Mouse (Mus musculus) neural tube, embryonic 11.5 days (tissue): Measurements from ENCODE around the gene Eif2b4. TPM values are rescaled to one million over a fixed set of nuclear protein-coding genes. Genes with fewer than 3 reads are reported as not detected.

Source experiments
- ATAC-seq: fragments of 200-750 bp; cut with Nextera tagmentation; 2 replicates; pipeline ENCODE4 v1.8.0; 2017; ENCODE audit warnings: moderate number of reproducible peaks, mild to moderate bottlenecking, moderate TSS enrichment, moderate library complexity; ENCODE audit not compliant: insufficient read depth, low FRiP score, low TSS enrichment
- DNase-seq: peaks from one replicate; pipeline ENCODE4 v3.0.0-alpha.2; 2015; ENCODE audit warnings: low spot score
- H3K27ac ChIP-seq: fragments of 300-500 bp; sonication (generic); 2 replicates; pipeline ENCODE4 v1.5.1; 2014; ENCODE audit warnings: low read depth, mild to moderate bottlenecking, low read length
- H3K27me3 ChIP-seq: fragments of 300-500 bp; sonication (generic); 2 replicates; pipeline ENCODE4 v1.6.1; 2014; ENCODE audit warnings: mild to moderate bottlenecking, low read length, mixed read lengths; ENCODE audit not compliant: control insufficient read depth, insufficient read depth
- H3K36me3 ChIP-seq: fragments of 300-500 bp; sonication (generic); 2 replicates; pipeline ENCODE4 v1.6.1; 2014; ENCODE audit warnings: mild to moderate bottlenecking, low read length, moderate library complexity, mixed read lengths; ENCODE audit not compliant: control insufficient read depth, insufficient read depth
- H3K4me1 ChIP-seq: fragments of 300-500 bp; sonication (generic); 2 replicates; pipeline ENCODE4 v1.6.1; 2014; ENCODE audit warnings: low read length, mixed read lengths; ENCODE audit not compliant: control insufficient read depth, insufficient read depth
- H3K4me2 ChIP-seq: fragments of 300-500 bp; sonication (generic); 2 replicates; pipeline ENCODE4 v1.6.1; 2014; ENCODE audit warnings: low read depth, mild to moderate bottlenecking, moderate library complexity
- H3K4me3 ChIP-seq: fragments of 300-500 bp; sonication (generic); 2 replicates; pipeline ENCODE4 v1.5.1; 2014; ENCODE audit warnings: low read depth, low read length
- H3K9ac ChIP-seq: fragments of 300-500 bp; sonication (generic); 2 replicates; pipeline ENCODE4 v1.6.1; 2014; ENCODE audit warnings: mild to moderate bottlenecking, low read length
- H3K9me3 ChIP-seq: fragments of 300-500 bp; sonication (generic); 2 replicates; pipeline ENCODE4 v1.6.1; 2016; ENCODE audit warnings: low read length; ENCODE audit not compliant: control insufficient read depth
- WGBS: fragments of 180-500 bp; shearing (Covaris S2); extraction: QIAGEN DNeasy Blood & Tissue Kit; methylation state at CpG from one replicate; pipeline ENCODE4 v1.1.7; 2014; 5-methylcytosine and 5-hydroxymethylcytosine counted together
- polyA plus RNA-seq: library from polyadenylated mRNA; unstranded; fragments of >200 nt; fragmentation: Nextera tagmentation; extraction: Ambion mirVana; gene quantifications from 2 replicates; pipeline ENCODE4 v1.2.1, GENCODE M21; 2014

Eif2b4 gene
- polyA plus RNA-seq, 1 experiment from 2014 or later, result 77.7 TPM

GRCm38 (mm10) chr5:31153516-31154151, 39.6 kb downstream of the Eif2b4 start:
- H3K4me3 ChIP-seq, result peak overlapping the region; percentile 53
- H3K4me1 ChIP-seq, result peaks cover 4% of the 10 kb centered on the region
- no peaks in the 10 kb centered on the region for H3K9me3 ChIP-seq
- H3K4me2 ChIP-seq, result peak overlapping the region; percentile 84
- no peak for DNase-seq
- 0 out of 2 replicates have a peak, but pooled peaks have one; percentile 20 for ATAC-seq
- H3K27ac ChIP-seq, result no peak overlapping the region
- H3K27me3 ChIP-seq, result no peaks in the 10 kb centered on the region
- H3K36me3 ChIP-seq, result peaks cover 8% of the 10 kb centered on the region; the same call in 1 of the 2 replicates
- peak overlapping the region; percentile 65 for H3K9ac ChIP-seq
- 40% methylated on average over 6 of the region's 6 CpGs for WGBS

- no peak for DNase-seq
- peaks cover 3% of the 10 kb centered on the region; the same call in 1 of the 2 replicates for H3K36me3 ChIP-seq
- H3K4me3 ChIP-seq, result no peak overlapping the region
- 98% methylated on average over 3 of the region's 3 CpGs for WGBS
- H3K4me2 ChIP-seq, result no peak overlapping the region
- H3K4me1 ChIP-seq, result peaks cover 4% of the 10 kb centered on the region
- no peak overlapping the region for H3K27ac ChIP-seq
- no peak overlapping the region for H3K9ac ChIP-seq
- H3K27me3 ChIP-seq, result no peaks in the 10 kb centered on the region
- no peaks in the 10 kb centered on the region for H3K9me3 ChIP-seq
- ATAC-seq, result no peak
Measured at GRCm38 (mm10) chr5:31151746-31152145, 41.5 kb downstream of the Eif2b4 start.

- ATAC-seq (no peak), DNase-seq (no peak)
- Histone ChIP-seq H3K36me3 (peaks cover 3% of the 10 kb centered on the region; the same call in 1 of the 2 replicates), H3K9me3 (no peaks in the 10 kb centered on the region), H3K4me1 (peaks cover 4% of the 10 kb centered on the region), H3K9ac (no peak overlapping the region), H3K4me3 (no peak overlapping the region), H3K27ac (no peak overlapping the region), H3K4me2 (no peak overlapping the region), H3K27me3 (no peaks in the 10 kb centered on the region)
- WGBS, result 90% methylated on average over 4 of the region's 4 CpGs
Measured at GRCm38 (mm10) chr5:31149781-31150180, 43.4 kb downstream of the Eif2b4 start.

- peaks cover 55% of the 10 kb centered on the region for H3K27me3 ChIP-seq
- 19% methylated on average over 9 of the region's 9 CpGs for WGBS
- no peaks in the 10 kb centered on the region for H3K36me3 ChIP-seq
- 0 out of 2 replicates have a peak, but pooled peaks cover 6% of the 10 kb centered on the region for H3K4me1 ChIP-seq
- ATAC-seq (no peak), DNase-seq (peak; percentile 36)
- H3K4me3 ChIP-seq, result no peak overlapping the region
- H3K9me3 ChIP-seq, result no peaks in the 10 kb centered on the region
- no peak overlapping the region for H3K27ac ChIP-seq
- no peak overlapping the region for H3K9ac ChIP-seq
- H3K4me2 ChIP-seq, result no peak overlapping the region
Measured at GRCm38 (mm10) chr5:31138968-31139425, 54.2 kb downstream of the Eif2b4 start.

- Histone ChIP-seq H3K27ac (no peak within 1 kb of the TSS), H3K9me3 (no peaks in the 10 kb centered on the region), H3K36me3 (no peaks in the 10 kb centered on the region), H3K27me3 (peaks cover 55% of the 10 kb centered on the region), H3K9ac (no peak within 1 kb of the TSS), H3K4me2 (peak within 1 kb of the TSS; percentile 35), H3K4me3 (peak within 1 kb of the TSS; percentile 11), H3K4me1 (0 out of 2 replicates have a peak, but pooled peaks cover 6% of the 10 kb centered on the region)
- DNase-seq (peak; percentile 20), ATAC-seq (no peak)
- 2% methylated on average over 52 of the region's 52 CpGs for WGBS
Measured at GRCm38 (mm10) chr5:31138241-31138967, 54.8 kb downstream of the Eif2b4 start, which contains the start of gene Ucn. Gene Ucn (minus strand): TSS chr5:31138829.

GRCm38 (mm10) chr5:31137658-31138057, 55.6 kb downstream of the Eif2b4 start:
- peak overlapping the region; percentile 11 for H3K4me3 ChIP-seq
- WGBS, result under 1% methylated on average over 13 of the region's 13 CpGs
- H3K27me3 ChIP-seq, result peaks cover 55% of the 10 kb centered on the region
- no peak overlapping the region for H3K27ac ChIP-seq
- 0 out of 2 replicates have a peak, but pooled peaks cover 6% of the 10 kb centered on the region for H3K4me1 ChIP-seq
- DNase-seq, result no peak
- H3K36me3 ChIP-seq, result no peaks in the 10 kb centered on the region
- H3K9ac ChIP-seq, result no peak overlapping the region
- no peak for ATAC-seq
- peak overlapping the region; percentile 35 for H3K4me2 ChIP-seq
- H3K9me3 ChIP-seq, result no peaks in the 10 kb centered on the region

Other genes with a start within 250 kb of the Eif2b4 start
- gene Cgref1, start 247.8 kb downstream of the Eif2b4 start, polyA plus RNA-seq, result 8.6 and 9.1 TPM in 2 replicates
- gene Preb, start 233.1 kb downstream of the Eif2b4 start, polyA plus RNA-seq, result 101 and 108 TPM in 2 replicates
- not detected in 2 replicates for gene Tcf23, start 224.8 kb downstream of the Eif2b4 start, polyA plus RNA-seq
- gene Atraid, start 145.1 kb downstream of the Eif2b4 start, polyA plus RNA-seq, result 95.1 and 98.5 TPM in 2 replicates
- gene Slc5a6, start 144.5 kb downstream of the Eif2b4 start, polyA plus RNA-seq, result 9.3 and 9.7 TPM in 2 replicates
- 27.9 and 28.2 TPM in 2 replicates for gene Cad, start 138.7 kb downstream of the Eif2b4 start, polyA plus RNA-seq
- gene Dnajc5g, start 87.1 kb downstream of the Eif2b4 start, polyA plus RNA-seq, result not detected in 2 replicates
- gene Slc30a3, start 85.2 kb downstream of the Eif2b4 start, polyA plus RNA-seq, result 8.1 and 9.2 TPM in 2 replicates
- 0.45 and 0.81 TPM in 2 replicates for gene Trim54, start 76.7 kb downstream of the Eif2b4 start, polyA plus RNA-seq
- not detected in 2 replicates for gene Ucn, start 54.6 kb downstream of the Eif2b4 start, polyA plus RNA-seq
- 44.8 and 52.2 TPM in 2 replicates for gene Mpv17, start 39.2 kb downstream of the Eif2b4 start, polyA plus RNA-seq
- 1.3 and 1.7 TPM in 2 replicates for gene Gm29609, start 13.5 kb downstream of the Eif2b4 start, polyA plus RNA-seq
- 75.1 and 89.0 TPM in 2 replicates for gene Gtf3c2, start 13.3 kb downstream of the Eif2b4 start, polyA plus RNA-seq
- 134 and 137 TPM in 2 replicates for gene Snx17, start 203 bp downstream of the Eif2b4 start, polyA plus RNA-seq
- gene Zfp513, start 8.9 kb upstream of the Eif2b4 start, polyA plus RNA-seq, result 6.4 and 7.0 TPM in 2 replicates
- gene Ppm1g, start 27.3 kb upstream of the Eif2b4 start, polyA plus RNA-seq, result 162 and 166 TPM in 2 replicates
- 154 and 163 TPM in 2 replicates for gene Nrbp1, start 47.4 kb upstream of the Eif2b4 start, polyA plus RNA-seq
- gene Gm9970, start 47.8 kb upstream of the Eif2b4 start, polyA plus RNA-seq, result 0.97 and 1.2 TPM in 2 replicates
- 2.4 and 3.0 TPM in 2 replicates for gene Krtcap3, start 58.3 kb upstream of the Eif2b4 start, polyA plus RNA-seq
- gene Ift172, start 97.7 kb upstream of the Eif2b4 start, polyA plus RNA-seq, result 33.0 and 36.7 TPM in 2 replicates
- 69.3 and 71.1 TPM in 2 replicates for gene Fndc4, start 102.7 kb upstream of the Eif2b4 start, polyA plus RNA-seq
- not detected in 2 replicates for gene Gckr, start 104.0 kb upstream of the Eif2b4 start, polyA plus RNA-seq